Mouse (Mus musculus): Measurements from ENCODE around the gene Fam160a2. TPM values are rescaled to one million over a fixed set of nuclear protein-coding genes. Genes with fewer than 3 reads are reported as not detected.

Gene Fam160a2
- 48.2 and 49.7 TPM in 2 replicates for polyA plus RNA-seq (2016; fragmentation: Nextera tagmentation; extraction: Ambion mirVana)

- peak within 1 kb of the TSS; percentile 80 for H3K4me2 ChIP-seq
- peak within 1 kb of the TSS; percentile 83 for H3K27ac ChIP-seq
- under 1% methylated on average over 55 of the region's 55 CpGs for WGBS
- peak; percentile 99 for ATAC-seq (ENCODE audit: low FRiP score)
- peak within 1 kb of the TSS; percentile 87 for H3K9ac ChIP-seq
- no peaks in the 10 kb centered on the region for H3K36me3 ChIP-seq (replicated peaks)
- H3K27me3 ChIP-seq, result no peaks in the 10 kb centered on the region
- H3K9me3 ChIP-seq, result no peaks in the 10 kb centered on the region
- peak within 1 kb of the TSS; percentile 87 for H3K4me3 ChIP-seq (replicated peaks)
- H3K4me1 ChIP-seq, result peaks cover 15% of the 10 kb centered on the region
These were observed at the start of gene Fam160a2 for GRCm38 (mm10) chr7:105399935-105400624. TSS of gene Fam160a2 (minus strand) at chr7:105400054.

GRCm38 (mm10) chr7:105445076-105445475 lies 45.2 kb upstream of the Fam160a2 start:
- 76% methylated on average over 3 of the region's 3 CpGs for WGBS
- Histone ChIP-seq H3K9me3 (no peaks in the 10 kb centered on the region), H3K4me2 (no peak overlapping the region), H3K36me3 (replicated peaks) (no peaks in the 10 kb centered on the region), H3K4me3 (replicated peaks) (no peak overlapping the region), H3K9ac (no peak overlapping the region), H3K27me3 (no peaks in the 10 kb centered on the region), H3K4me1 (no peaks in the 10 kb centered on the region), H3K27ac (no peak overlapping the region)
- no peak for ATAC-seq (ENCODE audit: low FRiP score)

- H3K9me3 ChIP-seq, result no peaks in the 10 kb centered on the region
- no peaks in the 10 kb centered on the region for H3K36me3 ChIP-seq (replicated peaks)
- WGBS, result 67% methylated on average over 4 of the region's 4 CpGs
- no peak overlapping the region for H3K4me3 ChIP-seq (replicated peaks)
- H3K27ac ChIP-seq, result no peak overlapping the region
- no peak overlapping the region for H3K9ac ChIP-seq
- no peaks in the 10 kb centered on the region for H3K27me3 ChIP-seq
- no peak overlapping the region for H3K4me2 ChIP-seq
- no peaks in the 10 kb centered on the region for H3K4me1 ChIP-seq
- no peak for ATAC-seq (ENCODE audit: low FRiP score)
These were observed 41.6 kb upstream of the Fam160a2 start for GRCm38 (mm10) chr7:105441426-105441825.

GRCm38 (mm10) chr7:105437979-105438772 lies 38.3 kb upstream of the Fam160a2 start:
- Histone ChIP-seq H3K36me3 (replicated peaks) (no peaks in the 10 kb centered on the region), H3K9me3 (no peaks in the 10 kb centered on the region), H3K27ac (no peak overlapping the region), H3K4me2 (no peak overlapping the region), H3K4me3 (replicated peaks) (no peak overlapping the region), H3K27me3 (no peaks in the 10 kb centered on the region), H3K4me1 (no peaks in the 10 kb centered on the region), H3K9ac (no peak overlapping the region)
- ATAC-seq (ENCODE audit: low FRiP score), result no peak
- 86% methylated on average over 7 of the region's 7 CpGs for WGBS

GRCm38 (mm10) chr7:105434798-105435197 lies 34.9 kb upstream of the Fam160a2 start:
- H3K4me2 ChIP-seq, result no peak overlapping the region
- H3K36me3 ChIP-seq (replicated peaks), result no peaks in the 10 kb centered on the region
- H3K4me1 ChIP-seq, result no peaks in the 10 kb centered on the region
- no peaks in the 10 kb centered on the region for H3K27me3 ChIP-seq
- ATAC-seq (ENCODE audit: low FRiP score), result no peak
- no peaks in the 10 kb centered on the region for H3K9me3 ChIP-seq
- H3K4me3 ChIP-seq (replicated peaks), result no peak overlapping the region
- no peak overlapping the region for H3K9ac ChIP-seq
- 89% methylated on average over 22 of the region's 22 CpGs for WGBS
- no peak overlapping the region for H3K27ac ChIP-seq

GRCm38 (mm10) chr7:105433859-105434258 lies 34.0 kb upstream of the Fam160a2 start:
- Histone ChIP-seq H3K27me3 (no peaks in the 10 kb centered on the region), H3K9me3 (no peaks in the 10 kb centered on the region), H3K4me1 (no peaks in the 10 kb centered on the region), H3K9ac (no peak overlapping the region), H3K4me2 (no peak overlapping the region), H3K4me3 (replicated peaks) (no peak overlapping the region), H3K36me3 (replicated peaks) (no peaks in the 10 kb centered on the region), H3K27ac (no peak overlapping the region)
- ATAC-seq (ENCODE audit: low FRiP score), result no peak
- 89% methylated on average over 17 of the region's 17 CpGs for WGBS

GRCm38 (mm10) chr7:105432058-105432457 lies 32.2 kb upstream of the Fam160a2 start:
- Histone ChIP-seq H3K4me3 (replicated peaks) (no peak overlapping the region), H3K27me3 (peaks cover 8% of the 10 kb centered on the region), H3K9ac (no peak overlapping the region), H3K4me1 (no peaks in the 10 kb centered on the region), H3K9me3 (no peaks in the 10 kb centered on the region), H3K27ac (no peak overlapping the region), H3K4me2 (no peak overlapping the region), H3K36me3 (replicated peaks) (no peaks in the 10 kb centered on the region)
- ATAC-seq (ENCODE audit: low FRiP score), result no peak
- WGBS, result 73% methylated on average over 1 of the region's 1 CpGs

GRCm38 (mm10) chr7:105426051-105426450 lies 26.2 kb upstream of the Fam160a2 start:
- H3K4me2 ChIP-seq, result peak overlapping the region; percentile 81
- peak overlapping the region; percentile 46 for H3K4me3 ChIP-seq (replicated peaks)
- peaks cover 39% of the 10 kb centered on the region for H3K27me3 ChIP-seq
- H3K27ac ChIP-seq, result no peak overlapping the region
- peak; percentile 64; the same call in 1 of the 2 replicates for ATAC-seq (ENCODE audit: low FRiP score)
- peak overlapping the region; percentile 50 for H3K9ac ChIP-seq
- peaks cover 12% of the 10 kb centered on the region for H3K4me1 ChIP-seq
- no peaks in the 10 kb centered on the region for H3K9me3 ChIP-seq
- H3K36me3 ChIP-seq (replicated peaks), result no peaks in the 10 kb centered on the region
- 0% methylated on average over 11 of the region's 11 CpGs for WGBS

GRCm38 (mm10) chr7:105425424-105426043 lies 25.7 kb upstream of the Fam160a2 start, which contains the start of gene Cckbr:
TSS of gene Cckbr (plus strand) at chr7:105425731.
- peak; percentile 87 for ATAC-seq (ENCODE audit: low FRiP score)
- peak within 1 kb of the TSS; percentile 50 for H3K9ac ChIP-seq
- no peaks in the 10 kb centered on the region for H3K36me3 ChIP-seq (replicated peaks)
- H3K4me2 ChIP-seq, result peak within 1 kb of the TSS; percentile 81
- WGBS, result 1% methylated on average over 31 of the region's 31 CpGs
- H3K27me3 ChIP-seq, result peaks cover 39% of the 10 kb centered on the region
- H3K4me1 ChIP-seq, result peaks cover 12% of the 10 kb centered on the region
- peak within 1 kb of the TSS; percentile 46 for H3K4me3 ChIP-seq (replicated peaks)
- no peaks in the 10 kb centered on the region for H3K9me3 ChIP-seq
- H3K27ac ChIP-seq, result no peak within 1 kb of the TSS

- H3K9me3 ChIP-seq, result no peaks in the 10 kb centered on the region
- ATAC-seq (ENCODE audit: low FRiP score), result no peak
- H3K4me1 ChIP-seq, result peaks cover 12% of the 10 kb centered on the region
- no peak overlapping the region for H3K9ac ChIP-seq
- H3K36me3 ChIP-seq (replicated peaks), result no peaks in the 10 kb centered on the region
- H3K27ac ChIP-seq, result no peak overlapping the region
- no peak overlapping the region for H3K4me3 ChIP-seq (replicated peaks)
- WGBS, result 40% methylated on average over 5 of the region's 5 CpGs
- H3K27me3 ChIP-seq, result peaks cover 39% of the 10 kb centered on the region
- no peak overlapping the region for H3K4me2 ChIP-seq
These were observed 24.5 kb upstream of the Fam160a2 start for GRCm38 (mm10) chr7:105424368-105424767.

- Histone ChIP-seq H3K4me2 (no peak overlapping the region), H3K9ac (no peak overlapping the region), H3K4me3 (replicated peaks) (no peak overlapping the region), H3K36me3 (replicated peaks) (no peaks in the 10 kb centered on the region), H3K4me1 (peaks cover 8% of the 10 kb centered on the region), H3K27me3 (peaks cover 20% of the 10 kb centered on the region), H3K9me3 (no peaks in the 10 kb centered on the region), H3K27ac (no peak overlapping the region)
- no peak for ATAC-seq (ENCODE audit: low FRiP score)
- 70% methylated on average over 2 of the region's 2 CpGs for WGBS
These were observed 21.0 kb upstream of the Fam160a2 start for GRCm38 (mm10) chr7:105420903-105421302.

- 83% methylated on average over 5 of the region's 5 CpGs for WGBS
- no peak overlapping the region for H3K4me3 ChIP-seq (replicated peaks)
- H3K27ac ChIP-seq, result no peak overlapping the region
- H3K4me2 ChIP-seq, result no peak overlapping the region
- no peak overlapping the region for H3K9ac ChIP-seq
- ATAC-seq (ENCODE audit: low FRiP score), result no peak
- H3K27me3 ChIP-seq, result no peaks in the 10 kb centered on the region
- H3K9me3 ChIP-seq, result no peaks in the 10 kb centered on the region
- H3K36me3 ChIP-seq (replicated peaks), result no peaks in the 10 kb centered on the region
- no peaks in the 10 kb centered on the region for H3K4me1 ChIP-seq
These were observed 18.3 kb upstream of the Fam160a2 start for GRCm38 (mm10) chr7:105418106-105418505.

Data from forebrain, embryonic 12.5 days (tissue).